Mouse (Mus musculus) right cerebral cortex, adult 2 months (tissue): ENCODE results near the gene Cdh4.

Source experiments
- DNase-seq, 2 experiments: peaks; one replicate each; pipeline ENCODE4 v3.0.0; 2021 to 2022; ENCODE audit warnings: low spot score in 2 of 2

Cdh4 gene

DNA sequence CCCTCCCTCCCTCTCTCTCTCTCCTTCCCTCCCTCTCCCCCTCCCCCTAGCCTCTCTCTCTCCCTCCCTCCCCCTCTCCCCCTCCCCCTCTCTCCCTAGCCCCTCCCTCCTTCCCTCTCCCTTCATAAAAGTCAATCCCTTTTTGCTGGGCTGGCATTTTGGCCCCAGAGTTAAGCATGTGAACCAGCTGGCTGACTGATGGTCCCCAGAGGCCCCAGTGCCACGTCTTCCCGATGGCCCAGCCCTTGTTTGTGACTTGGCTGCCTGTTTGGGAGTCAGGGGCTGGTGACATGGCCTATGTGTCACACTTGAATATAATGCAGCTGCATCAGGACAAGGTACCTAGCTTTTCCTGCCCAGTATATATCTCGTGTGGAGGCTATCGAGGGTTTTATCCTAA is 96.3 kb downstream of the Cdh4 start:
- no peak for DNase-seq

DNA sequence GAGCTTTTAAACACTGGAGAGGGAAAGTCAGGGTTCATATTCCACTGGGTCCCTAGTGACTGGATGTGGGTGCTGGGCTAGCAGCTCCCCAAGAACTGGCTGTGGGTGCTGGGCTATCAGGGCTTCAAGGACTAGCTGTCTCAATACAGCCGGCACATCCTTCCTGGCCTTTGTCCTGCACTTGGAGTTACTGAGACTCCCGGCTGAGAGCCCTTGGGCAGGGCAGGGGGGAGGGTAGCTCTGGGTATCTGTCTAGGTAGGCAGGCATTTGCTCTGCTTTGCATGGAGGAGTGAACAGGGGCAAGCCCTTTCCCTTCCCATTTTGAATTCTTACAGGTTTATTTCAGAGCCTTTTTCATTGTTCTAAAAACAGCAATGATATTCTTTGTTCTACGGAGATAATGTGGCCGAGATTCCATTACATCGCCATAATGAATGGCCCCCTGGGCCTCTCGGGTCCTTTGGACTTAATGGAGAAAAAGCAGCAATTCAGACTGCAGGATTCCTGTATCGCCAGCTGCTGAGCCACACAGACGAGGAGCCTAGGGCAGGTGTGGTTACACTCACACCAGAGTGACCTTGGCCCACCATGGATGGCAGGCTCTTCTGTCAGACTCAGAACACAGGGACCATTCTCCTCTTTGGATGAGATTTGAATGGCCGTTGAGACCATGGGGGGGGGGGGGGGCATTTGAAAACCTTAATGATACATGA is 97.5 kb downstream of the Cdh4 start:
- DNase-seq, result no peak

DNA sequence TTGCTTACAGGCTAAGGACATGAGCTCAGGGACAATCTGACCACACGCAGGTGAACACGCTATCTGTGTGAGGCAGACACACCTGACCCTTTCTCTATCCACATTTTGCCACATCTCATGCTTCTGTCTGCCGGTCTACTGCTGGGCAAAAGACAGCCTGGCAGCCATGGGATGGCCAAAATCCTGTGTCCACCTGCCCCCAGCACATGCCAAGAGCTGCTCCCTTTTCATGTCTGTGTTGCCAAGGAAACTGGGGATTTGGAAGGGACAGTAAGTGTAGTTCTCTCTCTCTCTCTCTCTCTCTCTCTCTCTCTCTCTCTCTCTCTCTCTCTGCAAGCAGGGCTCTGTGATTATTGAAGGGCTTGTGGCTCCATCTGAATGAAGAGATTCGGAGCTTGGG is 98.9 kb downstream of the Cdh4 start:
- no peak for DNase-seq

GRCm38 (mm10) chr2:179547627-179548026 is 105.4 kb downstream of the Cdh4 start:
- no peak for DNase-seq

DNA sequence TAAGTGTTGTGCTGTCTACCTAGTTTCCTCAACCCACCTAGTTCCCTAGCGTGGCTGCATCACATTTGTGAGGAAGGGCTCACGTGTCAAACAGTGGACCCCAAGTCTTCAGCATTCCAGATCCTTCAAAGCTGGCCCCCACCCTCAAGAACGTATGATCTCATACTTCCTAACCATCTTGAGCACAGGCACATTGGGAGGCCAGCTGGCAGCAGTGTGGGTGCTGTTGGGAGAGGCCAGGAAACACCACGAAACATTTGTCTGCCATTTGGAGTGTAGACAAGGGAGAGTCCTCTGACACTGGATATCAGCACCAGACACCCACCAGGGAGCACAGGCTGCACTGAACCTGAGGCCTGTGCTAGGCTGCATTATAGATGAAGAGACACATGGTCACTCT is 113.7 kb downstream of the Cdh4 start:
- no peak for DNase-seq

GRCm38 (mm10) chr2:179562350-179562749 is 120.1 kb downstream of the Cdh4 start:
- DNase-seq, result no peak

- no peak for DNase-seq
Observed at GRCm38 (mm10) chr2:179565611-179566010, 123.4 kb downstream of the Cdh4 start.

- no peak for DNase-seq
Observed at GRCm38 (mm10) chr2:179567886-179568285, 125.7 kb downstream of the Cdh4 start.

DNA sequence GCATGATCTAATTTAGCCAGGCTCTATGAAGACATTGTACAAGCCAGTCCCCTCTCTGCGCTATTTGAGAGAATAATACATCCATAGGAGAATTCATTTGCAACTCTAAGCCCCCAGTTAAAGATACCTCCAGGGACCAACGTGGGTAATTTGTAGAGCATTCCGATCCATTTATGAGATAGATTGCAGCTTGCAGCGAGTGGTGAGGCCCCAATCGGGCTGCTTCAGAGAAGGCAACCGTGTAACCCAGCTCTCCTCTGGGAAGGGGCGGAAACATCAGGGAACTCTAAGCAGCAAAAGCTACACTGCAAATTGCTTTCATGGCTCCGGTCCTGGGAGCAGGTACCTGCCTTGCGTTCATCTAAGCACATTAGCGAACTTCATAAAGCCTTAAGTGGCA is 126.9 kb downstream of the Cdh4 start:
- no peak for DNase-seq

DNA sequence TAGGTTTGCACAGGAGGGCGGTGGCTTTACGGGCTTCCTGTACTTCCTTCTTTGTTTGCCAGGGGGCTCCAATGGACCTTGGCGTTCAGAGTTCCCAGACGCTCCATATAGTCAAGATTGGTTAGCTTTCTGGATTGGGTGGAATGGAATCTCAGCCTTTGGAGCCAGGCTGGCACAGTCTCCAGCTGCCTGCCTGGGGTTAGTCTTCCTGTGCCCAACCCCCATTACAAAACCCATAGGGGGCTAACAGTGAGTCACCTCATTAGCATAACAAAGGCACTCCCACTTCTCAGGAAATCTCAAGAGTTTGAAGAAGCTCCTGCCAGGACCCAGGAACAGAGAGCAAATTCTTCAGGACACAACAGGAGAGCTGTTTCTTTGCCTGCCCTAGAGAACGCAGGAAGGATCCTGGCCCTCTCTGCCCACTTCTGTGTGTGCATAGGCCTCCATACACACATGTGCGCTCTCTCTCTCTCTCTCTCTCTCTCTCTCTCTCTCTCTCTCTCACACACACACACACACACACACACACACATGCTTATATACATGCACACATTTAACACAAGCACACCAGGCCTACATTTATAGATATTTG is 129.0 kb downstream of the Cdh4 start:
- DNase-seq, result no peak

- no peak for DNase-seq
Observed at GRCm38 (mm10) chr2:179573331-179573730, 131.1 kb downstream of the Cdh4 start.

DNA sequence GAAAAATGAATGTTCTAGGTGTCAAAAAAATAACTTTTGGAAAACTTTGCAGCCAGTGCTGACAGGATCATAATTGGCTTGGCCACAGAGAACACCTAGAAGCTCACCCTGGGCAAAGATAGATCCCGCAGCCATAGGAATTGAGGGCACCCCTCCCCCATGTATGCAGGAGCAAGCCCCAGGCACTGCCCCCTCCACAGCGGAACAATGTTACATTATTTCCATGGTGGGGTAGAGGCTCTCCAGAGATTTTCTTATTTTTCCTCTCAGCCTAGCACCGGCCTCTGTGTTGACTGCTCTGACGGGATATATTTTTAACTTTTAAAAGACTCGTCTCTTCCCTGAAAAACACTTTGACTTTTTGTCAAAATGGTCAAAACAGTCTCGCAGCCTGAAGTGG is 131.6 kb downstream of the Cdh4 start:
- DNase-seq, result no peak

DNA sequence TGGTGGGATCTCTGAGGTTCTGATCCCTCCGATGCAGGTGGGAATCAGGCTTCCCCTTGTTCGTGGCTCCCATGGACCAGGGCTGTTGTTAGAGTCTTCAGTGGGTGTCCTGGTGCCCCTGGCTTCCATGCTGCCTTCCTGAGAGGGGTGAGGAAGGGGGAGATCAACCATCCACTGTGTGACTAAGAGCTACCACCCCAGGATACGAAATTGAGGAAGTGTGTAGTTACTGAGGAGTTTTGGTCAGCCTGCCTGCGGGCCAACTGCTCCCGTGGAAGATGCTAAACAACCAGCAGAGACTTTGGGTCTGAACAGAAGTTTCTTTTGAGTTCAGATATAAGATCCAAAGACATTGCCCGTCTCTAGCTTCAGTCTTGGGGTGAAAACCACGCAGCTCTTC is 133.4 kb downstream of the Cdh4 start:
- no peak for DNase-seq

DNA sequence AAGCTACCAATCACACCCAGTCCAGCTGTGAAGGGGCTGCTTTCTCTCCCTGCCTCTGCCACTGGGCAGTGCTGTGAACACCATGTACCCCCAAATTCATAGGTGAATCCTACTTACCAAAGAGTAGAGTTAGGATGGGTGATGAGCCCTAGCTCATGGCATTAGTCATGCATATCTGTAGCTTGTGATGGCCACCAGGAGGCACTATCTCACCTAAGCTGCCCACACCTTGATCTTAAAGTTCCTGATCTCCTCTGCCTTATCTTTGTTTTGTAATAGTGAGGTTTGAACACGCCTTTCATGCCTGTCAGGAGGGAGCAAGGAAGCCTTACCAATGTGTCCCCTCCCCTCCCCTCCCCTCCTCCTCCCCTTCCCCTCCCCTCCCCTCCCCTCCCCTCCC is 134.0 kb downstream of the Cdh4 start:
- no peak for DNase-seq

DNA sequence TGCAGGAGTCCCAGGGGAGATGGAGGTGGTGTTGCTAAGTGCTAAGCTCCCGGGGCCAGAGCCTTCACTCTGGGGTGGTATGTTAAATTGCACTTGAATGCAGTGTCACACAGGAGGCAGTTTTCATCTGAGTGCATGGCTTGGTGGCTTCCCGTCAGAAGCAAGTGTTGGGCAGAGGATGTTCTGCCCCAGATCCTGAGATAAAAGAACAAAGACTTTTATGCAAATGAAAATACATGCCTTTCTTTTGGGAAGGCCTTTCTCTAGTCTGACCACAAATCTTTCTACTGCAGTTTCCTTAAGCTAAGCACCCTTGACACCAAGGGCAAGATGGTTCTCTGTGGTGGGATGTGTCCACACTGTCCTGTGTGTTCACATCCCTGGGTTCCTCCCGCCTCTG is 136.1 kb downstream of the Cdh4 start:
- DNase-seq, result no peak

- DNase-seq, result no peak
Observed at GRCm38 (mm10) chr2:179578842-179579241, 136.6 kb downstream of the Cdh4 start.

DNA sequence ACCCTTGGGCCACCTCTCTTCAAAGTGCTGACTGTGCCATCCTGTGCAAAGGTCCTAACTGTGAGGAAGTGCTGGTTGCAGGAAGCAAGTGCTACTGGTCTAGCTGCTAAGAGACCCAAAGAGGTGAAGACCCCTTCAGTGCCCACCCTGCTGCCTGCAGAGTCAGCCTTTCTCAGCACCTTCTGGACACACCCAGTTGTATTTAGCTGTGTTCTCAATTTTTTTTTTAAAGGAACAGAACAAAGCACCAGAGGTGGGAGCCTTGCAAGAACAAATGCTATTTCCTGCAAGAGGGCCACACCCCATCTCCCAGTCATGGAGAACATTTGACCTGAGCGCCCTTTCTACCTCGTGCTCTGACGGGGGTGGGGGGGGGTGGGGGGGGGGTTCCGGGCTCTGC is 138.2 kb downstream of the Cdh4 start:
- DNase-seq, result no peak

DNA sequence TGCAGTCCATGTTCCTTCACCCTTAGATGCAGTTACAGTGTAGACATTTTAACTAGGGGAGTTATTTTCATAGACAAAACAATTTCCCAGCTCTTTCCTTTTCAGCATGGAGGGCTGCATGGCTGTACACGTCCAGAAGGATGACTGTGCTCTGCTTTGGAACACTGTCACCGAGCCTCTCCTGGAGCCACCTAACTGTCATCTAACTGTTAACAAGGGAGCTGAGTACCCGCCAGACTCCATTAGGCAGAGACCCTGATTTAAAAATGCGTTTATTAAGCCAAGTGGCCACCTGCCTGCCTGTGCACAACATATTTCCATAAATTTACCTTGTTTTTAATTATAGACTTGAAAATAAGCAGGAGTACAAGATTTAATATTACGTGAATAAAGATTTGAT is 138.8 kb downstream of the Cdh4 start:
- no peak for DNase-seq

- DNase-seq, result no peak
Observed at GRCm38 (mm10) chr2:179582966-179583365, 140.7 kb downstream of the Cdh4 start.

DNA sequence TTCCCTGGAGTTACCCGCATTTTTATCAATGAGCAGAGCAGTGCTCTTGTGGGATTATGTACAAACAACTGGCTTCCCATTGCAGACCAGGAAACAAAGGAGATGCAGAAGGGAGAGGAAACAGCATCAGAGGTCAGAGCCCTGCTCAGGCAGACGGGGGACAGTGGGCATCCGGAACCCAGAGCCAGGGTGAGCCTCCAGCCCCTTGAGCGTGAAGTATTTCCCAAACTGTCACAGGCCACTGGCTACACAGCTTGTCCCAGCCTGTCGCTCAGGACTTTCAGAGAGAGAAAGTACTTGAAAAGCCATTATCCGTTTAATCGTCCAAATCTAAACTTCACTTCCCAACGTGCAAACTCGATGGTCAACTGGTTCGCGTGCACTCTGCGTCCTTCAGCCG is 142.4 kb downstream of the Cdh4 start:
- DNase-seq, result no peak

- DNase-seq, result peak; percentile 50 to 64
Observed at GRCm38 (mm10) chr2:179586436-179586835, 144.2 kb downstream of the Cdh4 start.

DNA sequence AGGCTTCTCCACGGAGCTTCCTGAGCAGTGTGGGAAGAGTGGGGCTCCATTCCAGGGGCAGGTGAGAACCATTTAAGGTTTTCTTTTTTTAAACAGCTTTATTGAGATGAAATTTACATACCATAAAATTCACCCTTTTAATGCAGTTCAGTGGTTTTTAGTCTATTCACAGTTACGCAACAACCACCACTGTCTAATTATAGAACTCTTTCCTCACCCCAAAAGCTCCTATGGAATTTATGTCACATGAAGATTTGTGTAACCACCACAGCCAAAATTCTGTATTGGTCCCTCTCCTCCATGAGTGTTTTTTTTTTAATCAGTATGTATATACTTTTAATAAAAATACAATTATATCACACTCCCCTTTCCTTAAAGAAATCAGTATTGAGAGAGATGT is 144.8 kb downstream of the Cdh4 start:
- DNase-seq, result no peak

- DNase-seq, result no peak
Observed at GRCm38 (mm10) chr2:179591661-179592060, 149.4 kb downstream of the Cdh4 start.

- no peak for DNase-seq
Observed at GRCm38 (mm10) chr2:179595013-179595412, 152.8 kb downstream of the Cdh4 start.
